In the genomic region with DNA sequence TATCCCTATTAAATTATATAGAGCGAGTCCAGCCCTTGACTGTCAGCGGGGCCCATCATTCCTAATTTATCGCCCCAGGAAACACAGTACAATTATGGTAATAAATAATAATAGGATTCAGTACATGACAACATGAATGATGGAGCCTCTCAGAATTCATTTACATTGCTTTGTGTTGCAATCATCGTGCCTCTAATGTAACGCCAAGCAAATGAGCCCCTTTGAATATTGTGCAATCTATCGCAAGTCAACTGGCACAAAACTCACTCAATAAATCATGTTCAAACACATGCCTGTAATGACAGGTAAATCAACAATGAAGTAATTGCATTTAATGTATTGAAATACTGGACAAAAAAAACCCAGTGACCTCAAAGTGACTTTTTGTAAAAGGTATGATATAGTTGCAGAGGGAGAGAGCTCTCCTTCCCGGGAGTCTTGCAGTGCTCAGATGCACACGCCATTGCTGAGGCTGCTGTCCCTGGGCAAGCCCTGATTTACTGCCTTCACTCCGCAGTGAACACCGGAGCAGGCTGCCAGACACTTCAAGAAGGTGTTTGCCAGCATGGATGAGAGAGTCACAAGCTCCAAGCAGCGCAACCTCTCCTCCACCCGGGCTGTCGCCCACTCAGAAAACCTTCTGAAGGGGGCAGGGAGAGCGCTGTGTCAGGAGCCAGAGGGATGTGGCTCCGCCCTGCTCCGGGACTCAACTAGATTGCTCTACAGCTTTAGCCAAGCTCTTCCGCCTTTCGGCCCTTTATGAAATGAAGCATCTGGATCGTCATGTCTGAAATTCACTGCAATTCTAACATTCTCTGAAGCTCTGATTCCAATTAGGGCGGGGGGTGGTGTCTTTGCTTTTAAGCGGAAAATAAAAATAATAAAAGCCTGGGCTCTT, we compare ENCODE assay signal across 8 mouse cellular contexts.
A peak's percentile ranks its signal among the peaks of the same experiment; 100 is the strongest.
DNase-seq lines count a peak whose midpoint lies in the region; ATAC-seq and TF ChIP-seq lines count a peak whose summit lies in the region.

No protein-coding gene starts in this region.

- 69% methylated on average over 21 of the region's 21 CpGs for WGBS in forebrain, embryonic 10.5 days
- 65% methylated on average over 21 of the region's 21 CpGs for WGBS in forebrain, embryonic 11.5 days
- 51% methylated on average over 21 of the region's 21 CpGs for WGBS in embryonic facial prominence, embryonic 10.5 days
- WGBS in intestine, postnatal 0 days, result 15% methylated on average over 21 of the region's 21 CpGs
- 7% methylated on average over 21 of the region's 21 CpGs for WGBS in limb, embryonic 14.5 days
- WGBS in olfactory bulb, adult 2 months, result 24% methylated on average over 21 of the region's 21 CpGs

- no peak for TF ChIP-seq POLR2A in limb, embryonic 14.5 days (IDR thresholded peaks at IDR 0.05; ENCODE audit: borderline replicate concordance, extremely low read depth, insufficient read depth, insufficient read length)
- TF ChIP-seq POLR2A in olfactory bulb, adult 2 months (IDR thresholded peaks at IDR 0.05; ENCODE audit: insufficient read depth, low read depth, low read length), result 0 out of 2 replicates have a peak, but pooled peaks have one; percentile 14

- no peaks in the 10 kb centered on the region for H3K27me3 ChIP-seq in forebrain, embryonic 10.5 days (ENCODE audit: poor library complexity, severe bottlenecking)
- no peaks in the 10 kb centered on the region for H3K27me3 ChIP-seq in forebrain, embryonic 11.5 days (ENCODE audit: control insufficient read depth, insufficient read depth, low read length)
- 0 out of 2 replicates have a peak, but pooled peaks cover 4% of the 10 kb centered on the region for H3K27me3 ChIP-seq in embryonic facial prominence, embryonic 10.5 days (replicated peaks; ENCODE audit: low read depth, poor library complexity, severe bottlenecking)
- no peaks in the 10 kb centered on the region for H3K27me3 ChIP-seq in intestine, postnatal 0 days (replicated peaks; ENCODE audit: control insufficient read depth, insufficient read depth, low read length)
- no peaks in the 10 kb centered on the region for H3K27me3 ChIP-seq in limb, embryonic 14.5 days (ENCODE audit: control insufficient read depth, insufficient read depth, low read length)

- ATAC-seq in forebrain, embryonic 11.5 days (replicated peaks; ENCODE audit: low FRiP score), result no peak
- ATAC-seq in intestine, postnatal 0 days, result peak; percentile 66
- ATAC-seq in limb, embryonic 14.5 days (ENCODE audit: low FRiP score, low read depth), result peak; percentile 89

- H3K9me3 ChIP-seq in forebrain, embryonic 10.5 days, result no peaks in the 10 kb centered on the region
- no peaks in the 10 kb centered on the region for H3K9me3 ChIP-seq in forebrain, embryonic 11.5 days (ENCODE audit: control insufficient read depth, low read length)
- H3K9me3 ChIP-seq in embryonic facial prominence, embryonic 10.5 days, result no peaks in the 10 kb centered on the region
- no peaks in the 10 kb centered on the region for H3K9me3 ChIP-seq in intestine, postnatal 0 days (ENCODE audit: control insufficient read depth)
- H3K9me3 ChIP-seq in limb, embryonic 14.5 days (ENCODE audit: control insufficient read depth, low read length), result no peaks in the 10 kb centered on the region

- peaks cover 11% of the 10 kb centered on the region for H3K4me1 ChIP-seq in forebrain, embryonic 10.5 days
- no peaks in the 10 kb centered on the region for H3K4me1 ChIP-seq in forebrain, embryonic 11.5 days (replicated peaks; ENCODE audit: control insufficient read depth, insufficient read depth, low read length)
- peaks cover 56% of the 10 kb centered on the region for H3K4me1 ChIP-seq in embryonic facial prominence, embryonic 10.5 days
- no peaks in the 10 kb centered on the region for H3K4me1 ChIP-seq in intestine, postnatal 0 days (replicated peaks; ENCODE audit: control insufficient read depth, insufficient read depth, low read length)
- peaks cover 35% of the 10 kb centered on the region for H3K4me1 ChIP-seq in limb, embryonic 14.5 days (ENCODE audit: control insufficient read depth, insufficient read depth, low read length)
- peaks cover 10% of the 10 kb centered on the region for H3K4me1 ChIP-seq in olfactory bulb, adult 2 months (ENCODE audit: control insufficient read depth, insufficient read depth, low read length)

- peak; percentile 21 for DNase-seq in forebrain, embryonic 10.5 days (ENCODE audit: extremely low spot score, low spot score)
- no peak for DNase-seq in forebrain, embryonic 11.5 days (ENCODE audit: low spot score)
- DNase-seq in embryonic facial prominence, embryonic 10.5 days (ENCODE audit: low spot score), result peak; percentile 69
- DNase-seq in heart, adult 18-20 months, result peak; percentile 79 to 83
- DNase-seq in limb, embryonic 14.5 days (ENCODE audit: low spot score), result peak; percentile 79
- DNase-seq in T-cell, adult 2 months (ENCODE audit: low spot score), result no peak

- TF ChIP-seq CTCF in intestine, postnatal 0 days (IDR thresholded peaks at IDR 0.05; ENCODE audit: low read depth), result no peak
- no peak for TF ChIP-seq CTCF in olfactory bulb, adult 2 months (IDR thresholded peaks at IDR 0.05; ENCODE audit: insufficient read depth, low read depth, low read length)

- H3K9ac ChIP-seq in forebrain, embryonic 11.5 days (ENCODE audit: low read length), result no peak overlapping the region
- H3K9ac ChIP-seq in intestine, postnatal 0 days (ENCODE audit: low read depth, low read length), result no peak overlapping the region
- 0 out of 2 replicates have a peak overlapping the region, but pooled peaks have one; percentile 29 for H3K9ac ChIP-seq in limb, embryonic 14.5 days (ENCODE audit: low read depth, low read length, severe bottlenecking)

- no peak overlapping the region for H3K27ac ChIP-seq in forebrain, embryonic 10.5 days
- no peak overlapping the region for H3K27ac ChIP-seq in forebrain, embryonic 11.5 days (ENCODE audit: low read depth, low read length)
- H3K27ac ChIP-seq in embryonic facial prominence, embryonic 10.5 days (replicated peaks), result peak overlapping the region; percentile 78
- H3K27ac ChIP-seq in intestine, postnatal 0 days (ENCODE audit: low read depth, low read length), result peak overlapping the region; percentile 46
- peak overlapping the region; percentile 82 for H3K27ac ChIP-seq in limb, embryonic 14.5 days (replicated peaks; ENCODE audit: low read depth, low read length)
- no peak overlapping the region for H3K27ac ChIP-seq in olfactory bulb, adult 2 months (ENCODE audit: insufficient read depth, low read depth, low read length)

- peak overlapping the region; percentile 16; the same call in 1 of the 2 replicates for H3K4me3 ChIP-seq in forebrain, embryonic 10.5 days
- H3K4me3 ChIP-seq in forebrain, embryonic 11.5 days (ENCODE audit: low read depth, low read length), result no peak overlapping the region
- peak overlapping the region; percentile 44 for H3K4me3 ChIP-seq in embryonic facial prominence, embryonic 10.5 days
- peak overlapping the region; percentile 15; the same call in 1 of the 2 replicates for H3K4me3 ChIP-seq in intestine, postnatal 0 days (ENCODE audit: low read depth, low read length)
- H3K4me3 ChIP-seq in limb, embryonic 14.5 days (replicated peaks; ENCODE audit: low read length), result peak overlapping the region; percentile 29
- H3K4me3 ChIP-seq in olfactory bulb, adult 2 months (ENCODE audit: insufficient read depth, low read depth, low read length), result peak overlapping the region; percentile 43

- no peaks in the 10 kb centered on the region for H3K36me3 ChIP-seq in forebrain, embryonic 10.5 days (replicated peaks)
- no peaks in the 10 kb centered on the region for H3K36me3 ChIP-seq in forebrain, embryonic 11.5 days (ENCODE audit: control insufficient read depth, insufficient read depth, low read length)
- H3K36me3 ChIP-seq in embryonic facial prominence, embryonic 10.5 days (replicated peaks), result no peaks in the 10 kb centered on the region
- no peaks in the 10 kb centered on the region for H3K36me3 ChIP-seq in intestine, postnatal 0 days (ENCODE audit: control insufficient read depth, insufficient read depth)
- H3K36me3 ChIP-seq in limb, embryonic 14.5 days (ENCODE audit: control insufficient read depth, insufficient read depth, low read length), result no peaks in the 10 kb centered on the region

- no peak overlapping the region for H3K4me2 ChIP-seq in forebrain, embryonic 11.5 days (ENCODE audit: low read depth, low read length, severe bottlenecking)
- H3K4me2 ChIP-seq in intestine, postnatal 0 days (replicated peaks; ENCODE audit: low read depth), result peak overlapping the region; percentile 60
- H3K4me2 ChIP-seq in limb, embryonic 14.5 days (replicated peaks; ENCODE audit: low read depth, low read length, severe bottlenecking), result peak overlapping the region; percentile 59

Comparison
In these comparisons a context has a peak if more than half of its experiments do, and no peak if none do; other contexts are left out.
1. DNase-seq: peak in forebrain, embryonic 10.5 days (single experiment), embryonic facial prominence, embryonic 10.5 days (single experiment), heart, adult 18-20 months (2 of 2) and limb, embryonic 14.5 days (single experiment); none in forebrain, embryonic 11.5 days (single experiment) and T-cell, adult 2 months (single experiment).
2. H3K27ac ChIP-seq: peak in embryonic facial prominence, embryonic 10.5 days (single experiment), intestine, postnatal 0 days (single experiment) and limb, embryonic 14.5 days (single experiment); none in forebrain, embryonic 10.5 days (single experiment), forebrain, embryonic 11.5 days (single experiment) and olfactory bulb, adult 2 months (single experiment).